Mouse (Mus musculus) heart, embryonic 11.5 days (tissue): ENCODE measurements at regions not wholly inside any gene's neighbourhood (a gene's known extent, or its start where the extent isn't known, plus 50 kb on each side); places are given as distances from the start of the nearest gene placed in this dataset.

Experiments
- ATAC-seq: fragments of 200-750 bp; cut with Nextera tagmentation; replicated peaks from 2 replicates; pipeline ENCODE4 v1.8.0; 2017; ENCODE audit warnings: moderate library complexity; ENCODE audit not compliant: insufficient number of reproducible peaks, low FRiP score, low TSS enrichment
- H3K27ac ChIP-seq: fragments of 300-500 bp; sonication (generic); 2 replicates; pipeline ENCODE4 v1.5.1; 2014; ENCODE audit warnings: mild to moderate bottlenecking, low read depth, low read length
- H3K27me3 ChIP-seq: fragments of 300-500 bp; sonication (generic); 2 replicates; pipeline ENCODE4 v1.6.1; 2014; ENCODE audit warnings: mild to moderate bottlenecking, low read length, mixed read lengths; ENCODE audit not compliant: control insufficient read depth, insufficient read depth
- H3K36me3 ChIP-seq: fragments of 300-500 bp; sonication (generic); 2 replicates; pipeline ENCODE4 v1.6.1; 2014; ENCODE audit warnings: mild to moderate bottlenecking, low read length, moderate library complexity, mixed read lengths; ENCODE audit not compliant: control insufficient read depth, insufficient read depth
- H3K4me1 ChIP-seq: fragments of 300-500 bp; sonication (generic); 2 replicates; pipeline ENCODE4 v1.6.1; 2014; ENCODE audit warnings: low read length; ENCODE audit not compliant: control insufficient read depth, insufficient read depth
- H3K4me2 ChIP-seq: fragments of 300-500 bp; sonication (generic); 2 replicates; pipeline ENCODE4 v1.6.1; 2014; ENCODE audit warnings: mild to moderate bottlenecking, moderate library complexity
- H3K4me3 ChIP-seq: fragments of 300-500 bp; sonication (generic); 2 replicates; pipeline ENCODE4 v1.5.1; 2014; ENCODE audit warnings: low read depth, low read length
- H3K9ac ChIP-seq: fragments of 300-500 bp; sonication (generic); 2 replicates; pipeline ENCODE4 v1.6.1; 2014; ENCODE audit warnings: mild to moderate bottlenecking, low read depth, low read length, moderate library complexity
- H3K9me3 ChIP-seq: fragments of 300-500 bp; sonication (generic); replicated peaks from 2 replicates; pipeline ENCODE4 v1.6.1; 2016; ENCODE audit warnings: low read length; ENCODE audit not compliant: control insufficient read depth
- WGBS: fragments of 180-500 bp; shearing (Covaris S2); extraction: QIAGEN DNeasy Blood & Tissue Kit; methylation state at CpG from one replicate; pipeline ENCODE4 v1.1.7; 2014; ENCODE audit not compliant: insufficient replicate concordance; 5-methylcytosine and 5-hydroxymethylcytosine counted together

DNA sequence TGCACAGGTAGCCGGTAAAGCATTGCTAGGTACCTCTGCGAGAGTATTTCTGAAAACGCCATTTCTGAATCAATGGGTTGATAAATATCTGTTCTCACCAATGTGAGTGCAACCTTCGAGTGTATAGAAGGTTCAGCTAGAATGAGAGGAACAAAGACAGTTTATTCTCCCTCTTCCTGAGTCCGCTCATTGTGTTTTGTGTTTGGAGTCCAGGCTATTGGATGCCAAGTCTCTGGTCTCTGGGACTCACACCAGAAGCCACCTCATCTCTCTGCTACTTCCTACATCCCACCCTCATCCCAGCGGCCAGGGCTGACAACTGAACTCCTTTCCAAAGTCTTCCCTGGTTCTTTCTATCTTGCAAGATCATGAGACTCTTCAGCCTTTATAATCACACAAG lies 62.7 kb downstream of the Lrrc30 start:
- Histone ChIP-seq H3K36me3 (no peaks in the 10 kb centered on the region), H3K4me3 (no peak overlapping the region), H3K27me3 (no peaks in the 10 kb centered on the region), H3K9me3 (no peaks in the 10 kb centered on the region), H3K9ac (no peak overlapping the region), H3K27ac (no peak overlapping the region), H3K4me1 (no peaks in the 10 kb centered on the region), H3K4me2 (no peak overlapping the region)
- ATAC-seq: no peak
- 83% methylated on average over 6 of the region's 6 CpGs for WGBS

DNA sequence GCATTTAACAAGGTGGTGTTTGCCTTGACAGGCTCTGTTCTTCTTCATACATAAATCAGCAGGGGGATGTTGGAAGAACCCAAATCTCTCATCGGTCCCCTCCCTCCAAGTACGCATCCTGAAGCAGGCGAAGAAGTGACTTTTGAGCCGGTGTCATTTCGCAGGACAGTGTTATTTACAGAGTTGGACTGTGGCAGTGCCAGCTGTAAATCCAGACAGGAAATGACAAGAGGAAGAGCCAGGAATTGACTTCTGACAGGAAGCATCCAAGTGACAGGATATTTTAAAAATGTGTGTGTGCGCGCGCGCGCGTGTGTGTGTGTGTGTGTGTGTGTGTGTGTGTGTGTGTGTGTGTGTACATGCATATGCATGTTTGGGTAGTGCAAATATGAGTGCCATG lies 66.3 kb downstream of the Lrrc30 start:
- Histone ChIP-seq H3K4me2 (no peak overlapping the region), H3K27me3 (no peaks in the 10 kb centered on the region), H3K4me1 (no peaks in the 10 kb centered on the region), H3K9me3 (no peaks in the 10 kb centered on the region), H3K9ac (no peak overlapping the region), H3K27ac (no peak overlapping the region), H3K4me3 (no peak overlapping the region), H3K36me3 (no peaks in the 10 kb centered on the region)
- ATAC-seq: no peak
- 72% methylated on average over 11 of the region's 11 CpGs for whole genome bisulfite sequencing

GRCm38 (mm10) chr17:67565746-67566145 lies 66.8 kb downstream of the Lrrc30 start:
- H3K9me3 ChIP-seq: no peaks in the 10 kb centered on the region
- H3K4me2 ChIP-seq: no peak overlapping the region
- no peak for ATAC-seq
- no peak overlapping the region for H3K4me3 ChIP-seq
- no peak overlapping the region for H3K27ac ChIP-seq
- no peaks in the 10 kb centered on the region for H3K36me3 ChIP-seq
- 49% methylated on average over 3 of the region's 3 CpGs for WGBS
- H3K4me1 ChIP-seq: no peaks in the 10 kb centered on the region
- H3K9ac ChIP-seq: no peak overlapping the region
- no peaks in the 10 kb centered on the region for H3K27me3 ChIP-seq

GRCm38 (mm10) chr17:67564845-67565244 lies 67.7 kb downstream of the Lrrc30 start:
- Histone ChIP-seq H3K9ac (no peak overlapping the region), H3K36me3 (no peaks in the 10 kb centered on the region), H3K4me3 (no peak overlapping the region), H3K4me2 (no peak overlapping the region), H3K9me3 (no peaks in the 10 kb centered on the region), H3K27ac (no peak overlapping the region), H3K4me1 (no peaks in the 10 kb centered on the region), H3K27me3 (no peaks in the 10 kb centered on the region)
- ATAC-seq: no peak
- 40% methylated on average over 3 of the region's 3 CpGs for WGBS

DNA sequence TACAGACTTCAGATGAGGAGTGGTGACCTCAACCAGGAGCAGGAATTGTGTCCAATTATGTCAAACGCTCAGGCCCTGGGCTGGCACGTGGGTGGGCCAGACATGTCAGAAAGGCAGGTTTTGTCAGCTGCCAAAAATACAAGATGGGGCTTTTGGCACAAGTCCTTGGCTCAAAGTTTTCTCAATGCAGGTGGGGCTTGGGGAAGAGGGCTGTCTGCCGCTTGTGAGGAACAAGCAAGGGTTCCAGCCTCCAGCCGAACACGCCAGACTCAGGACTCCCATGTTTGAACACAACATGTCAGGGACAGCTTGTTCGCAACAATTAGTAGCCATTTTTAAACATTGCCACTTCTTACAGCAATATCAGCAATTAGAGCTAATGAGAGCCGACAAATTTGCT lies 69.5 kb downstream of the Lrrc30 start:
- WGBS: 79% methylated on average over 7 of the region's 7 CpGs
- Histone ChIP-seq H3K36me3 (no peaks in the 10 kb centered on the region), H3K4me2 (no peak overlapping the region), H3K27me3 (no peaks in the 10 kb centered on the region), H3K4me3 (no peak overlapping the region), H3K4me1 (no peaks in the 10 kb centered on the region), H3K9me3 (no peaks in the 10 kb centered on the region), H3K27ac (no peak overlapping the region), H3K9ac (no peak overlapping the region)
- no peak for ATAC-seq

- Histone ChIP-seq H3K4me2 (no peak overlapping the region), H3K4me3 (no peak overlapping the region), H3K27ac (no peak overlapping the region), H3K9ac (no peak overlapping the region), H3K4me1 (no peaks in the 10 kb centered on the region), H3K36me3 (no peaks in the 10 kb centered on the region), H3K27me3 (no peaks in the 10 kb centered on the region), H3K9me3 (no peaks in the 10 kb centered on the region)
- 34% methylated on average over 4 of the region's 4 CpGs for WGBS
- ATAC-seq: no peak
Observed at GRCm38 (mm10) chr17:67561802-67562201, 70.7 kb downstream of the Lrrc30 start.

GRCm38 (mm10) chr17:67557351-67557870 lies 75.1 kb downstream of the Lrrc30 start:
- Histone ChIP-seq H3K4me1 (no peaks in the 10 kb centered on the region), H3K4me3 (no peak overlapping the region), H3K36me3 (no peaks in the 10 kb centered on the region), H3K9ac (no peak overlapping the region), H3K27ac (no peak overlapping the region), H3K27me3 (no peaks in the 10 kb centered on the region), H3K9me3 (no peaks in the 10 kb centered on the region), H3K4me2 (no peak overlapping the region)
- no peak for ATAC-seq
- WGBS: 61% methylated on average over 7 of the region's 7 CpGs

- ATAC-seq: no peak
- no peak overlapping the region for H3K9ac ChIP-seq
- no peak overlapping the region for H3K4me3 ChIP-seq
- H3K36me3 ChIP-seq: no peaks in the 10 kb centered on the region
- no peak overlapping the region for H3K27ac ChIP-seq
- no peak overlapping the region for H3K4me2 ChIP-seq
- WGBS: 82% methylated on average over 21 of the region's 21 CpGs
- no peaks in the 10 kb centered on the region for H3K4me1 ChIP-seq
- H3K9me3 ChIP-seq: no peaks in the 10 kb centered on the region
- no peaks in the 10 kb centered on the region for H3K27me3 ChIP-seq
Observed at GRCm38 (mm10) chr17:67552581-67553139, 79.9 kb downstream of the Lrrc30 start.

DNA sequence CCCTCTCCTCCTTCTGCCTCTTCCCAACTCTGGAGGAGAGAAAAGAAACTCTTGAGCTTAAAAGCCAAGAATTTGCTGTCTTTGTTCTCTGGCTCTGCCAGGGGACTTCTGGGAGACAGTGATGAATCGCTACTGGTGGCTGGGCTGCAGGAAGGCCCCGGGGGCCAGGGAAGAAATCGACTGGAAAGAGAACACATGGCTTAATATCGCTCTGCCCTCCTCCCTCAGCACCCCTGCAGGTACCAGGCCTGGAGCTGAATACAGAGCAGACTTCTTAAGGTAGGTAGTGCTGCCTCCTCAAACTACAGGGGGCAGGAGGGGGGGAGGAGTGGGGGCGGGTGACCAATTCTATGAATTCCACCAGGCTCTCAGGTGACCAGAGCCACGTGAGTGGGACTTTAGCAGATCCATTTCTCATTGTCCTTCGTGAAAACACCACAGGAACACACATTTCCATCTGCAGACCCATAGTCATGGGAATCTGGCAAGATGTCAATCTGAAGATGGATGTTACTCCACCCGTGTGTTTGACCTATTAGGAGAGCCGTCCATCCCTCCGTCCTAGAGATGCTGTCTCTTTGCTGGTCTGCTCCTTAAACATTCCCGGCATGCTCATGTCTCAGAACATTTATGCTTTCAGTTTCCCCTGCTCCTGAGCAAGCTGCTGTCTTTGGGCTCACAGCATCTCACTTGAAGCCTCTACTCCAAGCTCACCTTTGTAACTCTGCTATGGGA lies 83.4 kb downstream of the Lrrc30 start:
- WGBS: 54% methylated on average over 11 of the region's 11 CpGs
- Histone ChIP-seq H3K4me3 (no peak overlapping the region), H3K4me2 (no peak overlapping the region), H3K9ac (no peak overlapping the region), H3K36me3 (no peaks in the 10 kb centered on the region), H3K27ac (no peak overlapping the region), H3K27me3 (no peaks in the 10 kb centered on the region), H3K9me3 (no peaks in the 10 kb centered on the region), H3K4me1 (no peaks in the 10 kb centered on the region)
- no peak for ATAC-seq
